Mouse (Mus musculus): Measurements from ENCODE around the gene Hoxc4. TPM values are rescaled to one million over a fixed set of nuclear protein-coding genes. Genes with fewer than 3 reads are reported as not detected.

Gene Hoxc4
- polyA plus RNA-seq, 1 experiment from 2014 or later = 4.9 TPM

DNA sequence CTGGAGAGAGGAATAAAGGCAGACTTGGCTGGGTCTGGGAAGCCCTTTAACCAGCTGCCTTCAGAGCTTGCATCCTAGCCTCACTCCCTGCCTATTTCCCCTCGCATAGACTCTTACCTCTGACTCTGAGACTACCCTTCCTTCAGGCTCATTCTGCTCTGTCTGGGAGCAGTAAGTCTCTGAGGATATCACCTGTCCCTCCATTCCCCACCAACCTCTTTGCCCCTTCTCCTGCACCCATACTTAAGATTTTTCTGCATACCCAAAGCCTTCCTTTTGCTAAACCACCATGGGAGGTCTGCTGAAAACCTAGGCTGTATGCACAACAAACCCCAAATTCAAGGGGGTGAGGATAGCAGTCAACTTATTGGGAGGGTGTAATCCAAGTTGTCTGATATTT, 38.8 kb upstream of the Hoxc4 start:
- WGBS = 5% methylated on average over 1 of the region's 1 CpGs
- no peak for ATAC-seq (ENCODE audit: low FRiP score, low read depth)
- H3K9ac ChIP-seq = no peak overlapping the region
- H3K27ac ChIP-seq = no peak overlapping the region
- H3K4me2 ChIP-seq (replicated peaks) = peak overlapping the region; percentile 62
- no peak overlapping the region for H3K4me3 ChIP-seq
- peaks cover 43% of the 10 kb centered on the region for H3K4me1 ChIP-seq
- no peaks in the 10 kb centered on the region for H3K9me3 ChIP-seq
- peaks cover 99% of the 10 kb centered on the region for H3K27me3 ChIP-seq
- H3K36me3 ChIP-seq = no peaks in the 10 kb centered on the region

DNA sequence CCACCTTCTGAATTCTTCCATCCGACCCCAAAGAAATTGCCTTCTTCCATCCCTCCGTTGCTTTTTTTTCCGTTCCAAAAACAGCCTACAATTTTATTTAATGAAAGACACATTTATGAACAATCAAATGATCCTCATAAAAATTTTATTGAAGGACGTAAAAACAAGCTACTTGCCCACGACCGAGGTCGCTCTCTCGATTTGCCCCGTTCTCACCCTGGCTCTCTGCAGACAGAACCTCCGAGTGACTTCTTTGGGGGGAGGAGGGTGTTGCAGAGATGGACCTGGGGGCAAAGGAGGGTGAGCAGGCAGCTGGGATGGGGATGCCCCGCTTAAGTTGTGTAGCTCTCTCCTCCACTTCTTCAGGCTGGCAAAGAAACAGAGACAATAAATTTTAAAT, 38.4 kb upstream of the Hoxc4 start:
- Histone ChIP-seq H3K9ac (no peak overlapping the region), H3K9me3 (no peaks in the 10 kb centered on the region), H3K36me3 (no peaks in the 10 kb centered on the region), H3K4me3 (peak overlapping the region; percentile 48), H3K27ac (no peak overlapping the region), H3K27me3 (peaks cover 99% of the 10 kb centered on the region), H3K4me1 (peaks cover 43% of the 10 kb centered on the region), H3K4me2 (replicated peaks) (peak overlapping the region; percentile 62)
- 3% methylated on average over 11 of the region's 11 CpGs for WGBS
- no peak for ATAC-seq (ENCODE audit: low FRiP score, low read depth)

DNA sequence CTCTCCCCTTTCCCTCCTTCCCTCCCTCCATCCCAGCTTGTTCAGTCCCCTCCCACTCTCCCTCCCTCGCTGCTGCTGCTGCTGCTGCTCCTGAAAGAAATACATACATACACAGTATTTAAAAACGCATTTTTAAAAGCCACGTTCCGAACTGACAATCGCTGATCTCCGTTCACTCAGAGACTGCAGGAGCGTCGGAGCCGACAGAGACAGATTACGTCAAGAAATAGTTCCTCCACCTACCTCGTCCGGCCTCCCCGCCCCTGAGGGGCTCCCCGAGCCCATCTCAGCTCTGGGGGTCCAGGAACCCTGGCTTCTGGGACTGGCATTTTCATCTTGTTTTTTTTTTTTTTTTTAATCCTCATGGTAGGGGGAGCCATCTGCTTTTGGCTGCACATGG, 37.8 kb upstream of the Hoxc4 start:
- Histone ChIP-seq H3K4me3 (peak overlapping the region; percentile 48), H3K27ac (no peak overlapping the region; the same call in 1 of the 2 replicates), H3K27me3 (peaks cover 99% of the 10 kb centered on the region), H3K4me1 (peaks cover 40% of the 10 kb centered on the region), H3K4me2 (replicated peaks) (peak overlapping the region; percentile 62), H3K36me3 (no peaks in the 10 kb centered on the region), H3K9me3 (no peaks in the 10 kb centered on the region), H3K9ac (no peak overlapping the region)
- WGBS = under 1% methylated on average over 14 of the region's 14 CpGs
- ATAC-seq (ENCODE audit: low FRiP score, low read depth) = no peak

DNA sequence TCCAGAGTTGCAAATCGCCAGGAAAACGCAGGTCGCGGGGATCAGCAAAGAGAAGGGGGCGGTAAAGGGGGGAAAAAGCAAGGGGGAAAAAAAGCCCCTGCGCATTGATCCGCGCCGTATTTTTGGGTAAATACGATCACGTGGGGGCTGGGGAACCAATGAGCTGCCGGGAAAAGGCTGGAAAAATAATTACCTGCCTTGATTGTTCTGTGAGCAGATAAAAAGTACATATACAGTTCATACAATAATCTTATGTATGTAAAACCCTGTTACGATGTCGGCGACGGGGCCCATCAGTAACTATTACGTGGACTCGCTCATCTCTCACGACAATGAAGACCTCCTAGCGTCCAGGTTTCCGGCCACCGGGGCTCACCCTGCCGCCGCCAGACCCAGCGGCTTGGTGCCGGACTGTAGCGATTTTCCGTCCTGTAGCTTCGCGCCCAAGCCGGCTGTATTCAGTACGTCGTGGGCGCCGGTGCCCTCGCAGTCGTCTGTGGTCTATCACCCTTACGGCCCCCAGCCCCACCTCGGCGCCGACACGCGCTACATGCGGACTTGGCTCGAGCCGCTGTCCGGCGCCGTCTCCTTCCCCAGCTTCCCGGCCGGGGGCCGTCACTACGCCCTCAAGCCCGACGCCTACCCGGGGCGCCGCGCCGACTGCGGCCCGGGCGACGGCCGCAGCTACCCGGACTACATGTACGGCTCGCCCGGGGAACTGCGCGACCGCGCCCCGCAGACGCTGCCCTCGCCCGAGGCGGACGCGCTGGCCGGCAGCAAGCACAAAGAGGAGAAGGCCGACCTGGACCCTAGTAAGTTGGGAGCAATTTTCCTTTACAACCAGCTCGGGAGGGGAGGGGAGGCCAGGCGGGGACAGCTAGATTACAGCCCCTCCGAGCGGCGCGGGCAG, 37.1 kb upstream of the Hoxc4 start:
- H3K4me3 ChIP-seq = peak overlapping the region; percentile 48
- peak overlapping the region; percentile 68 for H3K9ac ChIP-seq
- ATAC-seq (ENCODE audit: low FRiP score, low read depth) = no peak
- peak overlapping the region; percentile 39; the same call in 1 of the 2 replicates for H3K27ac ChIP-seq
- H3K27me3 ChIP-seq = peaks cover 99% of the 10 kb centered on the region
- peaks cover 37% of the 10 kb centered on the region for H3K4me1 ChIP-seq
- no peaks in the 10 kb centered on the region for H3K36me3 ChIP-seq
- peak overlapping the region; percentile 62 for H3K4me2 ChIP-seq (replicated peaks)
- H3K9me3 ChIP-seq = no peaks in the 10 kb centered on the region
- WGBS = under 1% methylated on average over 88 of the region's 88 CpGs

DNA sequence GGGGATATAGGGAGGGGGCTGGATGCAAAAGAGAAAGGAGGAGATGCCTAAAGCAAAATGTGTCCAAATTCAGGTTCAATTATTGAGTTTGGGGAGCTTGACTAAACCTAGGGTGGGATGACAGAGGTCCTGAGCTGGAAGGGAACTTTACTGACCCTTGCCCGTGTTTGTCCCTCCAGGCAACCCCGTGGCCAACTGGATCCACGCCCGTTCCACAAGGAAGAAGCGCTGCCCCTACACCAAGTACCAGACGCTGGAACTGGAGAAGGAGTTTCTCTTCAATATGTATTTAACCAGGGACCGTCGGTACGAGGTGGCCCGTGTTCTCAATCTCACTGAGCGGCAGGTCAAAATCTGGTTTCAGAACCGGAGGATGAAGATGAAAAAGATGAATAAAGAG, 35.0 kb upstream of the Hoxc4 start:
- Histone ChIP-seq H3K4me2 (replicated peaks) (peak overlapping the region; percentile 62; the same call in 1 of the 2 replicates), H3K9ac (no peak overlapping the region), H3K9me3 (no peaks in the 10 kb centered on the region), H3K4me3 (no peak overlapping the region), H3K36me3 (no peaks in the 10 kb centered on the region), H3K27me3 (peaks cover 99% of the 10 kb centered on the region), H3K4me1 (peaks cover 27% of the 10 kb centered on the region), H3K27ac (no peak overlapping the region)
- WGBS = 13% methylated on average over 12 of the region's 12 CpGs
- ATAC-seq (ENCODE audit: low FRiP score, low read depth) = no peak

DNA sequence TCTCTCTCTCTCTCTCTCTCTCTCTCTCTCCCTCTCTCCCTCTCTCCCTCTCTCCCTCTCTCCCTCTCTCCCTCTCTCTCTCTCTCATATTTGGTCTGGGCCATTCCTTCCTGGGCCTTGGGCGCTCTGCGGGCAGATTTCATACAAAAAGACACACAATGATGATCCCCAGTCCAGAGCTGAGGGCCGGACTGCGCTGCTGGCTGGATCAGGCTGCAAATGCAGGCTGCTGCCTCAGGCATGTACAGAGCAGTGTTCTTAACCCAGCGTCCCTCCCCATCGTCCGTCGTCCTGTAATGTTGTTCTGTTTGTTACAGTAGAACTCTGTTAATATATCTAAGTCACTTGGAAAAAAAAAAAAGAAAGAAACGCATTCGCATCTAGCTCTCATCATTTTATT, 34.2 kb upstream of the Hoxc4 start:
- H3K4me3 ChIP-seq = no peak overlapping the region
- H3K9me3 ChIP-seq = no peaks in the 10 kb centered on the region
- H3K36me3 ChIP-seq = no peaks in the 10 kb centered on the region
- H3K9ac ChIP-seq = no peak overlapping the region
- 13% methylated on average over 10 of the region's 10 CpGs for WGBS
- no peak overlapping the region for H3K27ac ChIP-seq
- H3K4me1 ChIP-seq = peaks cover 27% of the 10 kb centered on the region
- H3K27me3 ChIP-seq = peaks cover 99% of the 10 kb centered on the region
- no peak overlapping the region for H3K4me2 ChIP-seq (replicated peaks)
- ATAC-seq (ENCODE audit: low FRiP score, low read depth) = no peak

DNA sequence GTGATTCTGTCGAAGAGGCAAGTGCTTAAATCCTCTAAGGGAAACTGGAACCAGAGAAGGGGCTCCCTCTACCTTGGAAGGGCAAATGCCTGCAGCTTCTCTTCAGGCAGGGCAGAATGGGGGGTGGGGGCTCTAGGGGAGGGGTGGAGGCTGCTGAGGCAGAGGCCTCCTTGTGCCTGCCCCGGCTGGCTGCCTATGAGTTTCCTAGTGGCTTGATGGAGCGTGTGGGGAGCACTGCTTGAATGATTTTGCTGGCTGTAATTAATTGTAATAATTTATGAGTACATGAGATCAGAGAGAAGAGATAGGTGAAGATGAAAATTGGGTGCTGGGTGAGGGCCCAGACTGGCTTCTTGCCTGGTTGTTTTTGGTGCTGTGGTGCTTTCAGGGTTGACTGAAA, 33.8 kb upstream of the Hoxc4 start:
- Histone ChIP-seq H3K4me1 (peaks cover 27% of the 10 kb centered on the region), H3K4me2 (replicated peaks) (no peak overlapping the region), H3K27me3 (peaks cover 99% of the 10 kb centered on the region), H3K4me3 (no peak overlapping the region), H3K9me3 (no peaks in the 10 kb centered on the region), H3K27ac (no peak overlapping the region), H3K9ac (no peak overlapping the region), H3K36me3 (no peaks in the 10 kb centered on the region)
- 35% methylated on average over 3 of the region's 3 CpGs for WGBS
- ATAC-seq (ENCODE audit: low FRiP score, low read depth) = no peak

DNA sequence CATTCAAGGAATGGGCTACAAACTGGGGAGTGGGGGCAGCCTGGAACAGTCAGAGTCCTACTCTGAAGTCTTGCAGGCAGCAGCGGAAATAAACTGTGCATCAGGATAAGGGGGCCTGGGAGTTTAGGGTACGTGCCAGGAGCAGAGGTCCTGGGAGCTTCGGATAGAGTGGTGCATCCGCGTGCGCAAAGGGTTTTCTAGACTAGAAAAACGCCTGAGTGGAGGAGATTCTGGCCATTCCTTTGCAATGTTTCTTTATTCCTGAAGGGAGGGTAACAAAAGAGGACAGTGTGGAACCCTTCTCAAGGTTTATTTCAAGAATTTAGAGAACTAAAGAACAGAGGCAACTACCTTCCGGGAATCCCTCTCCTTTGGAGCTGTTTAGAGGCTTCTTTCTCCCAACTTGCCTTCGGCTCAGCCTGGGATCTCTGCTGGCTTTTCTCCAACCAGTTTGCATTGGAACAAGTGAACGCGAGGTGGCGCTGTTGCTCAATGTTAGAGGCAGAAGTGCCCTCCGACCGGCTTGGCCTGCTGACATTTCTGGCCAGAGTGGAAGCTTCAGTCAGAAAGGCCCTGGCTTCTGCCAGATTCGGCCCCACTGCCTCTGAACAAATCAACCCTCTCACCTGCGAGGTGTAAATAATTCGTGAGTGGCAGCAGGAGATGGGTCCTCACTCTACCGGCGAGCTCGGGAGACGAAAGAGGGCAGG, 31.5 kb upstream of the Hoxc4 start:
- H3K4me1 ChIP-seq = peaks cover 16% of the 10 kb centered on the region
- H3K4me2 ChIP-seq (replicated peaks) = no peak overlapping the region
- no peaks in the 10 kb centered on the region for H3K9me3 ChIP-seq
- ATAC-seq (ENCODE audit: low FRiP score, low read depth) = no peak
- H3K27ac ChIP-seq = no peak overlapping the region
- no peaks in the 10 kb centered on the region for H3K36me3 ChIP-seq
- peaks cover 99% of the 10 kb centered on the region for H3K27me3 ChIP-seq
- no peak overlapping the region for H3K4me3 ChIP-seq
- no peak overlapping the region for H3K9ac ChIP-seq
- 7% methylated on average over 21 of the region's 21 CpGs for WGBS

DNA sequence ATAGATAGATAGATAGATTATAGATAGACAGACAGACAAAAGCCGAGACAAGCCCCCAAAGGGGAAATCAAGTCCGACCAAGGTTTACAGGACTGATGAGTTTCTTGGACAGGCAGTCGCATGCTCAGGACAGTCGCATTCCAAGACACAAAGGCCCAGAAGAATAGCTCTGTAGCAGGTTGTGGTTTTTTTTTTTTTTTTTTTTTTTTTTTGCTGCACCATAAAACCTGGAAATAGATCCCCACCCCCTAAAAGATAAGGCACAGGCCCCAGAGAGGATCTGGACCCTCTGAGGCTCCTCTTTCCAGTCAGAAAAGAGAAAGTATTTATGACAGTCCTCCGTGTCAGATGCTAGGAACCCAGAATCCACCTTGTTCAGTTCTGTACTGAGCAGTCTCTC, 30.7 kb upstream of the Hoxc4 start:
- no peak overlapping the region for H3K4me2 ChIP-seq (replicated peaks)
- no peak for ATAC-seq (ENCODE audit: low FRiP score, low read depth)
- 38% methylated on average over 5 of the region's 5 CpGs for WGBS

DNA sequence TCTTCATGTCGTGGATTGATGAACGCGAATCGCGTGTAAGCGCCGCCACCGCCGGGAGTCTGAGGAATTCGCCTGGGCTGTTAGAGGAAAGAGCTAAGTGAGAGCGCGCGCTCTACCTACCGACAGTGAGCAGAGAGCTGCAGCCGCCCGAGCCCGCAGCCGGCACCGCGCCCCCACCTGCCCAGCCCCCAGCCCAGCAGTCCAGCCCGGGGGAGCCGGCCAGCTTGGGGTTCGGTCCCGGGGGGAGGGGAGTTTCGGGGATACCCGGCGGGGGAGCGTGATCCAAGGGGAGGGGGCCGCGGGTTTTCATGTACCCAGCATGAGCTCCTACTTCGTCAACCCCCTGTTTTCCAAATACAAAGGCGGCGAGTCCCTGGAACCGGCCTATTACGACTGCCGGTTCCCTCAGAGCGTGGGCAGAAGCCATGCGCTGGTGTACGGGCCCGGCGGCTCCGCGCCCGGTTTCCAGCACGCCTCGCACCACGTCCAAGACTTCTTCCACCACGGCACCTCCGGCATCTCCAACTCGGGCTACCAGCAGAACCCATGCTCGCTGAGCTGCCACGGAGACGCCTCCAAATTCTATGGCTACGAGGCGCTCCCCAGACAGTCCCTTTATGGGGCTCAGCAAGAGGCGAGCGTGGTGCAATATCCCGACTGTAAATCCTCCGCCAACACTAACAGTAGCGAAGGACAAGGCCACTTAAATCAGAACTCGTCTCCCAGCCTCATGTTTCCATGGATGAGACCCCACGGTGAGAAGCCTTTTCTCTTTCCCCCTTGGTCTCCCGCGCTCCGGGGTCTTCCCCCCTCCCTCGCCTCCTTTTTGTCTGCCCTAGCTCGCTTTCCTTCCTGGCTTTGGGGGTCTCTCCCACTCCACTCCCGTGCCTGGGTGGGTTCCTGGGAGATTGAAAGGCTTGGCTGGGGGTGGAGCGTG, 28.0 kb upstream of the Hoxc4 start, which contains the start of gene Hoxc8:
Hoxc8 (plus strand) TSS at position 147 of the 937 bp plus-strand sequence.
- no peaks in the 10 kb centered on the region for H3K36me3 ChIP-seq
- peak within 1 kb of the TSS; percentile 36 for H3K4me3 ChIP-seq
- H3K9ac ChIP-seq = peak within 1 kb of the TSS; percentile 57
- no peak within 1 kb of the TSS for H3K27ac ChIP-seq
- H3K27me3 ChIP-seq = peaks cover 94% of the 10 kb centered on the region
- WGBS = 4% methylated on average over 69 of the region's 69 CpGs
- no peaks in the 10 kb centered on the region for H3K9me3 ChIP-seq
- peaks cover 7% of the 10 kb centered on the region for H3K4me1 ChIP-seq
- no peak; the same call in 1 of the 2 replicates for ATAC-seq (ENCODE audit: low FRiP score, low read depth)
- H3K4me2 ChIP-seq (replicated peaks) = peak within 1 kb of the TSS; percentile 65

More for the DNA sequence above, 30.7 kb upstream of the Hoxc4 start:
- Histone ChIP-seq H3K9ac (no peak overlapping the region), H3K4me1 (peaks cover 13% of the 10 kb centered on the region), H3K27ac (no peak overlapping the region), H3K4me3 (no peak overlapping the region), H3K27me3 (peaks cover 99% of the 10 kb centered on the region), H3K36me3 (no peaks in the 10 kb centered on the region), H3K9me3 (no peaks in the 10 kb centered on the region)

DNA sequence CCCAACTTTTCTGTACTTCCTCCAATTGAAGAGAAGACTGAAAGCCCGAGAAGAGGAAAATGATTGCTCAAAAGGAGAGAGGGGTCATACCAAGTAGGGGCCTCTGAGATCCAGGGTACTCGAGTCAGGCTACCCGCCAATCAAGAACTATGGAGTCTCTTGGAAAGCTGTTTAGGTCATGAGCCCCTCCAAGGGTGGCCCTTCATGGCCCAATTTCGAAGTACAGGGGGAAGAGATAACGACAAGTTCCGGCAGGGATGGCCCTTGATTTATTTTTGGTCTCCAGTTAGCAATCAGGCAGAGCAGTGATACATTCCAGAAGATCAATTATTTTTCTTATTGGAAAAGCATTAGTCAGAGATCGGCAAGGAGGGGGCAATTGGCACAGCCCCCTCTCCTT, 27.0 kb upstream of the Hoxc4 start:
- H3K36me3 ChIP-seq = no peaks in the 10 kb centered on the region
- H3K4me2 ChIP-seq (replicated peaks) = peak overlapping the region; percentile 65; the same call in 1 of the 2 replicates
- H3K27me3 ChIP-seq = peaks cover 94% of the 10 kb centered on the region
- no peaks in the 10 kb centered on the region for H3K9me3 ChIP-seq
- no peak for ATAC-seq (ENCODE audit: low FRiP score, low read depth)
- H3K4me1 ChIP-seq = peaks cover 11% of the 10 kb centered on the region
- no peak overlapping the region for H3K4me3 ChIP-seq
- 25% methylated on average over 7 of the region's 7 CpGs for WGBS
- H3K9ac ChIP-seq = no peak overlapping the region
- no peak overlapping the region for H3K27ac ChIP-seq
